Mouse (Mus musculus) CD8-positive naive resting alpha-beta T cell, adult 2 months (primary cell): ENCODE measurements around the gene Tcf7l1.
A peak's percentile ranks its signal among the peaks of the same experiment; 100 is the strongest.

Experiments used
- DNase-seq, 2 experiments: peaks; one replicate each; pipeline ENCODE4 v3.0.0; 2022; ENCODE audit warnings: low read depth in 2 of 2, low spot score in 2 of 2

The Tcf7l1 gene

GRCm38 (mm10) chr6:72597956-72598753, 190.9 kb downstream of the Tcf7l1 start, which contains the start of the genes Elmod3 and Retsat:
Elmod3 (minus strand) TSS chr6:72598413.
Retsat (plus strand) TSS chr6:72598475.
- DNase-seq = peak; percentile 73 to 80

GRCm38 (mm10) chr6:72597083-72597874, 191.8 kb downstream of the Tcf7l1 start:
- no peak for DNase-seq

- no peak for DNase-seq
These were observed 195.1 kb downstream of the Tcf7l1 start for GRCm38 (mm10) chr6:72593914-72594313.

GRCm38 (mm10) chr6:72593011-72593803, 195.8 kb downstream of the Tcf7l1 start:
- no peak for DNase-seq

- DNase-seq = no peak
These were observed 198.9 kb downstream of the Tcf7l1 start for GRCm38 (mm10) chr6:72590111-72590510.

GRCm38 (mm10) chr6:72588307-72588706, 200.7 kb downstream of the Tcf7l1 start:
- no peak for DNase-seq

- no peak for DNase-seq
These were observed 202.4 kb downstream of the Tcf7l1 start for GRCm38 (mm10) chr6:72586701-72587100.

- no peak for DNase-seq
These were observed 204.9 kb downstream of the Tcf7l1 start for GRCm38 (mm10) chr6:72584154-72584553.

- no peak for DNase-seq
These were observed 205.7 kb downstream of the Tcf7l1 start for GRCm38 (mm10) chr6:72583211-72583839.

- DNase-seq = no peak
These were observed 207.2 kb downstream of the Tcf7l1 start for GRCm38 (mm10) chr6:72581625-72582382.
